Mouse (Mus musculus) cerebellum, adult 11 months (tissue): ENCODE data around the gene Maats1.

ENCODE experiments used
- DNase-seq: peaks from one replicate; pipeline ENCODE4 v3.0.0; 2022

The Maats1 gene

DNA sequence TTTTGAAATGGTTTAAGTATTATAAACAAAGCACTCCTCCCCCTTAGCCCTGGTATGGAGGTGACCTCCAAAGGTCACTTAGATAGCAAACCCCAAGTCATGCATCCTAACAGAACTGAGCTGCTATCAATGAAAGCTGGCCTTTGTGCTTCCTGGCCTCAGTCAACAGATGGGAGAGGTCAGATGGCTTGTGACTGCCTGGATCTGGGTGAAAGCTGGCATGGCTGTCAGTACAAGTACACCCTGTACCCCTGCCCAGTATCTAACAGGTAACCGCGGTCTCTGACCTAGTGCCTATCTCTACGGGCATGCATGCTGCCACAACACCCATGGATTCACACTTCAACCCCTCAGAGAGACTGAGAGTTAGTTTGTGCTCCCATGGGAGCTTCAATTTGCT, 54.2 kb downstream of the Maats1 start:
- no peak for DNase-seq

DNA sequence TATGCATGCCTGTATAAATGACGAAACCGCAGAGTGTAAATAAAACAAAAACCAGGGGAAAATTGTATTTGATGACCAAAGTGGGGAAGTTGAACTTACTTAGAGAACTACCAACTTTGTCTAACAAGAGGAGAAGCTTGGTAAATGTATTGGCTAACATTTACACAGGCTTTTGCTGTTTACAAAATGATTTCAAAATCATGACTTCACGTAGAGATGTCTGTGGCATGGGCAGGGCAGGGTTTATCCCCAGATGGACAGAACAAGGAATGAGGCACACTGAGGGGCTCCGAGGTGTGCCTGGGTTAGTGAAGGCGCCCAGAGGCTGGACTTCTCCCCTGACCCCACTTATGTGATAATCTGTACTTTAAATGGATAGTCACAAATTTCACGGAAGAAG, 54.6 kb downstream of the Maats1 start:
- no peak for DNase-seq

DNA sequence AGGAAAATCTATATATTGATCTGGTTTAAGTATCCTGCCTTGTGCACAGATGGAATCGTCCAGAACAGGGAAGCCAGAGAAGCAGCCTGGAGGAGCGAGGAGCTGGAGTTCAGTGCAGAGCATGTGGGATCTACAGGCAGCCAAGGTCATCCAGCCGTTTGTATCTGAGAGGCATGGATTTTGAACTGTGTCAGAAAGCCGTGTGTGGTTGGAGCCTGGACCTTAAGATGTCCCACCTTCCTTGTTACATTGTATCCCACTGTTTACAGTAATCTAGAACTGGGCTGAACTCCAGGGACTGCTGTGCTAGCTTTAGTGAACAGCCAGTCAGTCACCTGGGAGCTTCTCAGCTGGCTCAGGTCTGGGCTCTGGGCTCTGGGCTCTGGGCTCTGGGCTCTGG, 55.4 kb downstream of the Maats1 start:
- no peak for DNase-seq

DNA sequence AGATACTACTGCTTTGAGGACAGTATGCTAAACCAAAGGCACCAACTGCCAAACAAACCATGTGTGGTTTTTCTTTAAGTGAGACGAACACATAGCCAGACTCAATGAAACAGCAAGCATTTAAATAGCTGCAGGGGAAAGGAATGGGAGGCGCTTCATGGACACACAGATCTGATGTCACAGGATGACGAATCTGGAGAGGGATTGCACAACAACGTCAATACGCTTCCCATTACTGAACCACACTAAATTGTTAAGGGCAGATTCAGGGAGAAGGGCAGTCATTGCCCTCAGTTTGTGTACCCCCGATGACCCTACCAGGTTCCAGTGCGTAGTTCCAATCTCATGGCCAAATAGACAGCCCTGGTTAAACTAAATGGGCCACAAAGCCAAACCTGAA, 56.1 kb downstream of the Maats1 start:
- no peak for DNase-seq

DNA sequence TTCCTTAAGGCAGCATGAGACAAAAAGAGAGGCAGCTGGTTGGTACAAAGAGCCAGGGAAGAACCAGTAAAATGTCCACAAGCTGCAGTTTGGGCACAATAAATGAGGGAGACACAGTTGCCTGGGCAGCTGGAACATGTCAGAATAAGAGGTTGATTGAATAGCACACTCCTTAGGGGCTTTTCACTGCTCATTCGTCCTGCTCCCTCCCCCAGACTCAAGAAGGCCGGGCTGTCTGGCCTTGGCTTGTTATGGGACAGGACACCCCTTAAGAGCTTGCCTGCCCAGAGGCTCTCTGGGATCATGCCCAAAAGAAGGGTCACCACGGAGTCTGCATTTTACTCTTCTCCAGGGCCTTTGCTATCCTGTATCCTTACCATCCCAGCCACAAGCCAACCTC, 58.6 kb downstream of the Maats1 start:
- no peak for DNase-seq

DNA sequence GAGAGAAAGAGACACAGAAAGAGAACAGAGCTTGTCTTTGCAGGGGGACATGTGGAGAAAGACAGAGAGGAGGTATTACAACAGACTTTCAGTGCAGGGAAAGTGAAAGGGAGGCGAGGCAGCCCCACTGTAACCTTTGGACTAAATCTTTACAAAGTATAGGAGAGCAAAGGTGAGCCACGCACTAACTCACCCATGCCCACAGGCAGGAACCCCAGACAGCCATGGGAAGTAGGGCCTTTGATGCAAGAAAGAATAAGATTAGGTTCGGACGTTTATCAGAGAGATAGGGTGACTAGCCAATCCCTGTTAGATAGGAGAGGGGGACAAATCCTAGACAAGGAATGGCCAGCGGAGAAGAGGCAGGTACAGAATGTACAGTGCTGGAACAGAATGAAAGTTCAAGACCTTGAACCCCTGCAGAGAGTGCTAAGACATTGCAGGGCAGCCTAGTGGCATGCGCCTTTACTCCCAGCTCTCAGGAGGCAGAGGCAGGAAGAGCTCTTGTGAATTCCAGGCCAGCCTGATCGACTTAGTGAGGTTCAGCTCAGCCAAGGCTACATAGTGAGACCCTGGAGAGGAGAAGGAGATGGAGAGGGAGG, 59.3 kb downstream of the Maats1 start:
- no peak for DNase-seq

DNA sequence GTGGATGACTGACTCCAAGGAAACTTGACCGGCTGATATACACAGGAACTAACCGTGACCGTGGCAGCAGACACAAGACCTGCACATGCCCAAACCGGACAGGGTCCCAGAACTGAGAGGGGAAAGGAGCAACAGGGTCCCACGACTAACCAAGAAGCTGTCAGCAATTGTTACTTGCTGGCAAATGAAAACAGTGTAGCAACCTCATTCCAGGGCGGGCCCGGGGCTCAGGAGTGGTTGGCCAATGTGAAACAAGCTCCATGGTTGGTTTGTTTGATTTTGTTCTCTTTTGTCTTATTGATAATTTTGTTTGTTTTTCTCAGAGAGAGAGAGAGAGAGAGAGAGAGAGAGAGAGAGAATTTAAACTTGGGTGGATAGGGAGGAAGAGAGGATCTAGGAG, 61.0 kb downstream of the Maats1 start:
- no peak for DNase-seq

DNA sequence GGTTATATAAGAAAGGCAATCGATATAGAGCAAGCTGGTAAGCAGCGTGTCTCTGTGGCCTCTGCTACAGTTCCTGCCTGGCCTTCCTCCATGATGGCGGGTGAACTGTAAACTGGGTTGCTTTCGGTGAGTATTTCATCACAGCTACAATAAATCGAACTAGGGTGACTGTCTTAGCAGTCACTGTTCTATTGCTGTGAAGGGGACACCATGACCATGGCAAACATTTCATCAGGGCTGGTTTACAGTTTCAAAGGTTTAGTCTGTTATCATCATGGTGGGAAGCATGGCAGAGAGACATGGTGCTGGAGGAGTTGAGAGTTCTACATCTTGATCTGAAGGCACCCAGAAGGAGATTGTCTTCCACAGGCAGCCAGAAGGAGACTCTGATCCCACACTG, 62.1 kb downstream of the Maats1 start:
- no peak for DNase-seq

DNA sequence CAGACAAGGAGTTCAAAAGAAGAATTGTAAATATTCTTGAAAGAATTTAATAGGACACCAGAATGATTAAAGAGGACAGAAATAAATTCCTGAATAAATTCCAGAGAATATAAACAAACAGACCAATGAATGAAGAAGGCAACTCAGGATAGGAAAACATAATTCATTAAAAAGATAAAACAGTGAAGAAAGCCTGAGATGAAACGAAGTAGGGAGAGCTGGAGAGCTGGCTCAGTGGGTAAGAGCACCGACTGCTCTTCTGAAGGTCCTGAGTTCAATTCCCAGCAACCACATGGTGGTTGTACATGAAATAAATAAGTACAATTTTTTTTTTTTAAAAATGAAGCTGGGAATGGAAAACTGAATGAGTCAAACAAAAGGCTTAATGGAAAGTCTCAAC, 67.2 kb downstream of the Maats1 start:
- no peak for DNase-seq

DNA sequence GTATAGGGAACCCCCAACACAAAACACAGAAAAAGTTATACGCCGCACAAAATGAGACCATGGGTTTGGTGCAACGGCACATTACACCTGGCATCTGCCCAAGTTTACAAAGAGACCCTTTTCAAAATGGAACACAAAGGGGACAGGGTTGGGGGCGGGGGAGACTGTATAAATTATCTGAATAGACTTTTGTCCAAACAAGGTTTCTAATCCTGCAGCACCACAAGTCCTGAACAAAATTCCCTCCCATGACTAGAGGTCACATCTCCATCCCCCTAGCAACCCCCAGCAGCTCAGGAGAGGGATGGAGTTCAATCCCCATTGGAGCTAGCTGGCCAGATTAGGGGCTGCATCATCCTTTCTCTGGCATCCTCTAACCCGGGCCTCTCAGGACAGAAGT, 69.5 kb downstream of the Maats1 start:
- no peak for DNase-seq

DNA sequence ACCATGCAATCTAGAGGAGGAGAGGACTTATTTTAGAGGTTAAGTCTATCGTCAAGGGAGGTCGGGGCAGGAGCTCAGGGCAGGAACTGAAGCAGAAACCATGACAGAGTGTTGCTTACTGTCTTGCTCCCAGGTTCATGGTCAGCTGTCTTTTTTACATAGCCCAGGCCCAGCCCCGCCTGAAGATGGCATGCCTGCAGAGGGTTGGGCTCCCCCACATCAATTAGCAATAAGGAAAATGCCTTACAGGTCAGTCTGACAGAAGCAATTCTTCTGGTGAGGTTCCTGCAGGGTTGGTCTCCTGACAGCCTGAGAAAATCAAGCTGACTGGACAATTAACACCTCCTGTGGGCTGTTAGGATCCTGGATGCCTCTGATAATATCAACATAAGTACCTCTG, 70.3 kb downstream of the Maats1 start:
- no peak for DNase-seq

DNA sequence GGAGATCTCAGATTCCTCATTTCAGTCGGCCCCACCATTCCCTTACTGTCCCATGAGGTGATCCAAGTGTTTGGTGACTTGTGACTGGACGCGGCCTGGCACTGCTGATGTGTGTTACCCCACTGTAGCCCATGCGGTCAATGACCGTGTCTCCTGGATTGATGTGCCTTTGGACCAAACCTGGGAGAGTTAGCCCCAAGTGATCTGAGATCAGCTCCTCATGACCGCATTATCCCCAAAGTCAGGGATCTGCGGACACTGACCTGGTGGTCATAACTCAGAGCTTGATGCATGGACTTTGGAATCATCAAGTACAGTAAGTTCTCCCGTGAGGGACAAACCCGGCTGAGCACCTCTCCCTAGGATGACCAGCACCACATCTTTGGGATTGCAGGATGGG, 86.0 kb downstream of the Maats1 start:
- no peak for DNase-seq

DNA sequence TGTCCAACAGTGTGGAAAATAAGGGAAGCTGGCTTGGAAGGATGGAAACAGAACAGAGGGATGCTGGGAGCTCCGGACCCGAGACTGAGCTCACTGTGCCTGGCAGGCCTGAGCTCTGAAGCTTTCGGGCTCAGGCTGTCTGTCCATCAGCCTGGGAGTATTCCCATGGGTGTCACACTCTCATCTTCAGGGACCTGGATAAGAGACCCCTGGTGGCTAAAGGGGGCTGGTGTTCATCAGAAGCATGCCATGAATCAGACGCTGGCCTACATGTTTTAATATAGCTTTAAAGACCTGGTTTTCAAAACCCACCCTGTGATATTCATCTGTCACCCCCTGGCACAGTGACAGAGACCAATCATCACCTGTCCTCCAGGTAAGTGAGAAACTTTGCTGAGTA, 86.8 kb downstream of the Maats1 start:
- DNase-seq: no peak

DNA sequence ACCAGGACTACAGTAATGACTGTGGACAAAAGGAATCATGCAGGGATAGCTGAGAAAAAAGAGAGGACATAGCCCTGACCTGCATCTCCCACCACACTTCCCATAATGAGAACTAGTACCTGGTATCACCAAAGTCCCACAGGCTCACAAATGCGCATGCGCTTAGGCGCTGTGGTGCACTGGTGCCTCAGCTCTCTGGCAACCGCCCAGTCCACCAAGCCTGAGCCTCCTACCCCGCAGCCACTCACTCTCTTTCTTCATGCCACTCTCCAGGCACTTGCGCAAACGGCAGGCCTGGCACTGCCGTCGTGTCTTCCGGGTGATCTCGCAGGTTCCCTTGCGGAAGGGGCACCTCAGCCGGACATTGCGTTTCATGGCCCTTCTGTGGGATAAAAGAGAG, 87.9 kb downstream of the Maats1 start:
- DNase-seq: no peak

DNA sequence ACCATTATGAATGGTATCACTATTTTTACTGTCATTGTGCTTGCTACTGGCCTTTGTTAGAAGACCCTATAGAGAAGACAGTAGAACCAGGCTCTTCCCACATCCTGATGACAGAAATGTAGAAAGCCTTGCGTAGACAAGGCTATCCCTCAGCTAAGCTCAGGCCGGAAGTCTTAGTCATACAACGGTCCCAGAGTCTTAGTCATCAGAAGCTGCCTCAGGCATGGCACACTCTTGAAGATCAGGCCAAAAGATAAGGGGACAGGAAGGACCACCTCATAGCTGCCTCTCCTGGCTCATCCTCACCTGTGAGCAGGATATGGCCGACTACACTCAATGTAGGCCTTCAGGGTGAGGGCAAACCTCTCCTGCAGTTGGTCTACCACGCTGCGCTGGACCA, 91.5 kb downstream of the Maats1 start:
- DNase-seq: no peak

DNA sequence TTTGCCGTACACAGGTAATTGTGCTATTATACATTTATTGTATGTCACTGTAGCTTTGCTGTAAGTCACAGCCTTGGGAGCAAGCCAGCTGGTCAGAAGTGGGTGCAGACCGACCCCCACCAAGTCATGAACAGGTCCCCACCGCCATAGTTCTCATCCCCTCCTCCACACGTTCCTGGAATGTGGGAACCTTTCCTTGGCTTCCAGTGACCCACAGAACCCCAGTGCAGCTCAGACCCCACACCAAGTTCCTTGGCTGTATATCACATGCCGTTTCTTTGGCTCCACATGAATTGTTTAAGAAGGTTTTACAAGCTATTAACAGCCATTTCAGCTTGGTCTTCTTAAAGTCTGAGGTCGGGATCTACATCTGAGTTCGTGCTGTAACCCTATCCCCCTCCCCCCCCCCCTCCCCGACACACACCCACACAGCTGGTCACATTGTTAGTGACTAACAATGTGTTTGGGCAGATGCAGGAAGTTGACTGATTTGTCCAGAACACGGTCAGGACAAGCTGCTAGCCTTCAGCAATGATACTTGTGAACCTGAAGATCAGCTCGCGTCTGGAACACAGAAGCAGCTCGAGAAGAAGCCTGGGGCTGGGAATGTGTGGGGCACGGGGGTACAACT, 93.5 kb downstream of the Maats1 start:
- no peak for DNase-seq
